Mouse (Mus musculus) kidney, embryonic 14.5 days (tissue): Measurements from ENCODE around the gene Polr2f. TPM values are rescaled to one million over a fixed set of nuclear protein-coding genes. Genes with fewer than 3 reads are reported as not detected.

Experiments used
- ATAC-seq: fragments of 200-750 bp; cut with Nextera tagmentation; 2 replicates; pipeline ENCODE4 v1.8.0; 2017; ENCODE audit warnings: moderate number of reproducible peaks, mild to moderate bottlenecking, moderate TSS enrichment, moderate library complexity; ENCODE audit not compliant: low FRiP score, low TSS enrichment
- H3K27ac ChIP-seq: fragments of 300-500 bp; sonication (generic); 2 replicates; pipeline ENCODE4 v1.5.1; 2014; ENCODE audit warnings: low read depth, mild to moderate bottlenecking, low read length, moderate library complexity, mixed read lengths
- H3K27me3 ChIP-seq: fragments of 300-500 bp; sonication (generic); 2 replicates; pipeline ENCODE4 v1.6.1; 2014; ENCODE audit warnings: mild to moderate bottlenecking, low read length; ENCODE audit not compliant: control insufficient read depth, insufficient read depth
- H3K36me3 ChIP-seq: fragments of 300-500 bp; sonication (generic); 2 replicates; pipeline ENCODE4 v1.6.1; 2014; ENCODE audit warnings: low read length, mixed read lengths; ENCODE audit not compliant: control insufficient read depth, insufficient read depth
- H3K4me1 ChIP-seq: fragments of 300-500 bp; sonication (generic); 2 replicates; pipeline ENCODE4 v1.6.1; 2014; ENCODE audit warnings: low read length, mixed read lengths; ENCODE audit not compliant: control insufficient read depth, insufficient read depth
- H3K4me2 ChIP-seq: fragments of 300-500 bp; sonication (generic); replicated peaks from 2 replicates; pipeline ENCODE4 v1.6.1; 2014; ENCODE audit warnings: low read depth, mild to moderate bottlenecking, low read length
- H3K4me3 ChIP-seq: fragments of 300-500 bp; sonication (generic); 2 replicates; pipeline ENCODE4 v1.5.1; 2014; ENCODE audit warnings: mild to moderate bottlenecking, low read length
- H3K9ac ChIP-seq: fragments of 300-500 bp; sonication (generic); 2 replicates; pipeline ENCODE4 v1.6.1; 2014; ENCODE audit warnings: low read depth, mild to moderate bottlenecking, low read length, moderate library complexity
- H3K9me3 ChIP-seq: fragments of 300-500 bp; sonication (generic); 2 replicates; pipeline ENCODE4 v1.6.1; 2016; ENCODE audit warnings: low read length; ENCODE audit not compliant: control insufficient read depth
- WGBS: fragments of 180-500 bp; shearing (Covaris S2); extraction: QIAGEN DNeasy Blood & Tissue Kit; methylation state at CpG from one replicate; pipeline ENCODE4 v1.1.7; 2014; 5-methylcytosine and 5-hydroxymethylcytosine counted together
- polyA plus RNA-seq: library from polyadenylated mRNA; unstranded; fragments of >200 nt; fragmentation: Nextera tagmentation; extraction: Ambion mirVana; gene quantifications from 2 replicates; pipeline ENCODE4 v1.2.1, GENCODE M21; 2014

The Polr2f gene
- polyA plus RNA-seq, 1 experiment from 2014 or later = 352 TPM

- Histone ChIP-seq H3K9ac (no peak overlapping the region), H3K9me3 (no peaks in the 10 kb centered on the region), H3K4me2 (no peak overlapping the region), H3K27ac (no peak overlapping the region), H3K4me3 (no peak overlapping the region), H3K36me3 (no peaks in the 10 kb centered on the region), H3K27me3 (no peaks in the 10 kb centered on the region), H3K4me1 (no peaks in the 10 kb centered on the region)
- WGBS = 92% methylated on average over 8 of the region's 8 CpGs
- ATAC-seq = no peak
These were observed 47.0 kb downstream of the Polr2f start for GRCm38 (mm10) chr15:79187819-79188218.

- Histone ChIP-seq H3K9me3 (no peaks in the 10 kb centered on the region), H3K9ac (no peak overlapping the region), H3K36me3 (no peaks in the 10 kb centered on the region), H3K4me3 (no peak overlapping the region), H3K27me3 (no peaks in the 10 kb centered on the region), H3K27ac (no peak overlapping the region), H3K4me2 (no peak overlapping the region), H3K4me1 (0 out of 2 replicates have a peak, but pooled peaks cover 6% of the 10 kb centered on the region)
- 99% methylated on average over 2 of the region's 2 CpGs for WGBS
- ATAC-seq = no peak
These were observed 50.6 kb downstream of the Polr2f start for GRCm38 (mm10) chr15:79191426-79191825.

GRCm38 (mm10) chr15:79192450-79192849 lies 51.6 kb downstream of the Polr2f start:
- Histone ChIP-seq H3K9ac (no peak overlapping the region), H3K4me3 (no peak overlapping the region), H3K4me1 (0 out of 2 replicates have a peak, but pooled peaks cover 6% of the 10 kb centered on the region), H3K4me2 (no peak overlapping the region), H3K27ac (peak overlapping the region; percentile 5; the same call in 1 of the 2 replicates), H3K36me3 (no peaks in the 10 kb centered on the region), H3K27me3 (no peaks in the 10 kb centered on the region), H3K9me3 (no peaks in the 10 kb centered on the region)
- no peak for ATAC-seq
- WGBS = 93% methylated on average over 6 of the region's 6 CpGs

DNA sequence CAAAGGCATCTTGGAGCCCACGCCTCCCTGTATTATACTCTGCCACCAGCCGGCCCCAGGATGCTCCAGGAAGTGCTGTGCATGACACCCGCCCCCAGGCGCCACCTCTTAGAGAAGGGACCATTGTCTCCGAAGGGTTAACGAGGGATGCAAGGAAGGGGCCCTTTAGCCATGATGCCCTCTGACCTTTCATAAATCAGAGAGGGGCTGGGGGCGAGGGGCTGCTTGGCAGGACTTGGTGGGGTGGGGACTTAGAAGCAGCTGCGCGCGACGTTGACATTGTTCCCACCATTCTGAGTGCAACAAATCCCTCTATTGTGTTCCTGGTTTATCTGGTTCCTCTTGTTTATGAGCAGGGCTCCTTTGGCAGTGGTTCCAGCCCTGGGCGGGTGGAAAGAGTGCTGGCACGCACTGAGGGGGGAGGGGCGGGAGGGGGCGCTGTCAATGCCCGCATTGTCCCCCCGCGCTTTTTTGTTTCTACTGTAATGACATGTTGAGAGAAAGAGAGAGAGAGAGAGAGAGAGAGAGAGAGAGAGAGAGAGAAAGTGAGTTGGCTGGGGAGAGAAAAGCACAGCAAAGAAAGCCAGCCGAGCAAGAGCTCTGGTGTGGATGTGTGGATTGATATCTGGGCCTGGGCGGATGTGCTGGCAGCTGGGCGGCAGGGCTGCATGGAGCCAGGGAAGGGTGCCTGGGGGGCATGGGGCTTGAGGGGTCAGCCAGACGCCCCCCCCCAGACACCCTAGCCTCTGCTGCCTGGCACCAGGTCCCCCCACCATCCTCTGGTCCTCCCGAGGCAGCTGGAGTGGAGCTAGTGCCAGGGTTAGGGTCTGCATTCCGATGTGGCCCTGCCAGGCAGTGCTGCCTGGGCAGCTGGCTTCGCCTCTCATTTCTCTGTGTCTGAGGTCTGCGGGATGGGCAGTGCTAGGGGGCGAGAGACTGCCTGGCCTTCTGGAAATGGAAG lies 52.4 kb downstream of the Polr2f start:
- Histone ChIP-seq H3K36me3 (no peaks in the 10 kb centered on the region), H3K9me3 (no peaks in the 10 kb centered on the region), H3K4me2 (peak overlapping the region; percentile 15; the same call in 1 of the 2 replicates), H3K27me3 (no peaks in the 10 kb centered on the region), H3K4me3 (no peak overlapping the region), H3K27ac (peak overlapping the region; percentile 37; the same call in 1 of the 2 replicates), H3K9ac (peak overlapping the region; percentile 18; the same call in 1 of the 2 replicates), H3K4me1 (0 out of 2 replicates have a peak, but pooled peaks cover 6% of the 10 kb centered on the region)
- peak; percentile 38; the same call in 1 of the 2 replicates for ATAC-seq
- 40% methylated on average over 26 of the region's 27 CpGs for WGBS

DNA sequence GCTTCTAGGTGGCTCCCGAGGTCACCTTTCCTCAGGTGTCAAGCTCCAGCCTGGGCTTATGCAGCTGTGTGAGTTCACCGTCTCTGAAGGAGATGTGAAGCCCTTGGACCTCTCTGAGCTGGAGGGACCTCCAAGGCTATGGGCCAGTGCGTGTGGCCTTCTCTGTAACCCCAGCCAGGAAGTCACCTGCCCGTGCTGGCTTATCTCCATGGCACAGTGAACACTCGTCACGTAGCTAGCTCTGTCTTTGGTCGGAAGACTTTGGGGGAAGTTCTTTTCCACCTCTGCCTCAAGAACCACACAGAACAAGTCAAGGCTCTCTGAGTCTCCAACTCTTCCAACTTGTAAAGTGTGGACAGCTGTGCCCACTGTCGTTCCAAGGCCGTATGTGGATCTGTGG lies 53.2 kb downstream of the Polr2f start:
- no peaks in the 10 kb centered on the region for H3K27me3 ChIP-seq
- no peak overlapping the region for H3K4me3 ChIP-seq
- H3K9ac ChIP-seq = 0 out of 2 replicates have a peak overlapping the region, but pooled peaks have one; percentile 18
- H3K27ac ChIP-seq = peak overlapping the region; percentile 24; the same call in 1 of the 2 replicates
- no peak overlapping the region for H3K4me2 ChIP-seq
- ATAC-seq = no peak
- H3K9me3 ChIP-seq = no peaks in the 10 kb centered on the region
- WGBS = 77% methylated on average over 9 of the region's 9 CpGs
- H3K4me1 ChIP-seq = 0 out of 2 replicates have a peak, but pooled peaks cover 6% of the 10 kb centered on the region
- H3K36me3 ChIP-seq = no peaks in the 10 kb centered on the region

GRCm38 (mm10) chr15:79194946-79195345 lies 54.1 kb downstream of the Polr2f start:
- Histone ChIP-seq H3K27ac (no peak overlapping the region), H3K36me3 (no peaks in the 10 kb centered on the region), H3K9me3 (no peaks in the 10 kb centered on the region), H3K4me1 (0 out of 2 replicates have a peak, but pooled peaks cover 6% of the 10 kb centered on the region), H3K4me2 (no peak overlapping the region), H3K4me3 (no peak overlapping the region), H3K27me3 (no peaks in the 10 kb centered on the region), H3K9ac (no peak overlapping the region)
- WGBS = 72% methylated on average over 2 of the region's 2 CpGs
- ATAC-seq = no peak

- H3K27ac ChIP-seq = no peak overlapping the region
- H3K4me3 ChIP-seq = no peak overlapping the region
- H3K9ac ChIP-seq = no peak overlapping the region
- 78% methylated on average over 8 of the region's 8 CpGs for WGBS
- no peaks in the 10 kb centered on the region for H3K36me3 ChIP-seq
- no peak overlapping the region for H3K4me2 ChIP-seq
- H3K4me1 ChIP-seq = 0 out of 2 replicates have a peak, but pooled peaks cover 6% of the 10 kb centered on the region
- ATAC-seq = no peak
- H3K27me3 ChIP-seq = no peaks in the 10 kb centered on the region
- H3K9me3 ChIP-seq = no peaks in the 10 kb centered on the region
These were observed 54.7 kb downstream of the Polr2f start for GRCm38 (mm10) chr15:79195492-79195891.

DNA sequence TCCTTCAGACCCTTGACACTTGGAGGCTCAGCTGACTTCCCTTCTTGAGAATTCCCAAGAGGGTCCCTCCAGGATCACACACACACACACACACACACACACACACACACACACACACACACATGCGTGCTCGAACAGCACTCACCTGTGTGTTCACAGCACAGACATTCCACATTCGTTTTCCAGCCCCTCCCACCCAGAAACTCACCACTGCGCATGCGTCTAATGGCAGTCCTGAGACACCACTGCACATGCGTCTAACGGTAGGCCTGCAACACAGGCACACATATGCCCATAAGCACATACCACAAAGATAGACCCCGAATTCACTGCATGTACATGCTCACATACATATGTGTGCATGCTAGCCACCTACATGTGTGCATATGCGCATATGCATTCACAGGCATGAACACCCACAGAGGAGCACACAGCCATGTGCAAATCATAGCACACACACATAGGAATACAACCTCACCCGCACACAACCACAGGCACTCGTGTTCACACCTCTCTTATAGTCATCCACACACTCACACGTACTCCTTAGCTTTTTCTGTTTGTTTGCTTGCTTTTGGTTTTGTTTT lies 58.7 kb downstream of the Polr2f start:
- Histone ChIP-seq H3K9ac (no peak overlapping the region), H3K4me3 (no peak overlapping the region), H3K27me3 (no peaks in the 10 kb centered on the region), H3K9me3 (no peaks in the 10 kb centered on the region), H3K27ac (no peak overlapping the region), H3K4me1 (peaks cover 3% of the 10 kb centered on the region), H3K4me2 (no peak overlapping the region), H3K36me3 (no peaks in the 10 kb centered on the region)
- no peak for ATAC-seq
- 91% methylated on average over 12 of the region's 12 CpGs for WGBS
